Mouse (Mus musculus): ENCODE data around the gene Mvb12a. TPM values are rescaled to one million over a fixed set of nuclear protein-coding genes. Genes with fewer than 3 reads are reported as not detected.
A peak's percentile ranks its signal among the peaks of the same experiment; 100 is the strongest.

Gene Mvb12a
- total and polyA plus RNA-seq, 3 experiments: 40.4 to 132 (median 75.9) TPM

GRCm38 (mm10) chr8:71560071-71560470 is 17.3 kb downstream of the Mvb12a start:
- TF ChIP-seq CTCF (IDR thresholded peaks at IDR 0.05; ENCODE audit: low read depth, low read length): no peak
- TF ChIP-seq GATA1 (IDR thresholded peaks at IDR 0.05; ENCODE audit: borderline replicate concordance, low read length): no peak
- TF ChIP-seq GATA2 (IDR thresholded peaks at IDR 0.05; ENCODE audit: borderline replicate concordance, low read depth, low read length): no peak
- no peak for TF ChIP-seq TAL1 (conservative IDR thresholded peaks at IDR 0.05; ENCODE audit: low read depth, low read length)
- TF ChIP-seq POLR2AphosphoS5 (IDR thresholded peaks at IDR 0.05; ENCODE audit: insufficient replicate concordance, low read depth, low read length): no peak
- Histone ChIP-seq H3K27me3 (ENCODE audit: insufficient read depth, low read length) (peaks cover 54% of the 10 kb centered on the region), H3K4me3 (ENCODE audit: low read depth, low read length) (no peak overlapping the region), H3K9me3 (replicated peaks) (peaks cover 4% of the 10 kb centered on the region), H3K36me3 (replicated peaks) (no peaks in the 10 kb centered on the region), H3K4me1 (ENCODE audit: insufficient read depth, low read depth, low read length) (peaks cover 17% of the 10 kb centered on the region)
- DNase-seq (ENCODE audit: low spot score): no peak
- no peak for ATAC-seq (ENCODE audit: extremely low read depth, insufficient number of reproducible peaks, low FRiP score, poor library complexity, severe bottlenecking)

- ATAC-seq (ENCODE audit: extremely low read depth, insufficient number of reproducible peaks, low FRiP score, poor library complexity, severe bottlenecking): no peak
- peaks cover 4% of the 10 kb centered on the region for H3K9me3 ChIP-seq (replicated peaks)
- peaks cover 17% of the 10 kb centered on the region for H3K4me1 ChIP-seq (ENCODE audit: insufficient read depth, low read depth, low read length)
- peaks cover 50% of the 10 kb centered on the region for H3K27me3 ChIP-seq (ENCODE audit: insufficient read depth, low read length)
- no peaks in the 10 kb centered on the region for H3K36me3 ChIP-seq (replicated peaks)
- no peak for DNase-seq (ENCODE audit: low spot score)
- H3K4me3 ChIP-seq (ENCODE audit: low read depth, low read length): no peak overlapping the region
- TF ChIP-seq CTCF (IDR thresholded peaks at IDR 0.05; ENCODE audit: low read depth, low read length): no peak
- TF ChIP-seq TAL1 (conservative IDR thresholded peaks at IDR 0.05; ENCODE audit: low read depth, low read length): no peak
Measured at GRCm38 (mm10) chr8:71560765-71561164, 18.0 kb downstream of the Mvb12a start.

GRCm38 (mm10) chr8:71561401-71561800 is 18.7 kb downstream of the Mvb12a start:
- DNase-seq (ENCODE audit: low spot score): peak; percentile 43
- H3K4me1 ChIP-seq (ENCODE audit: insufficient read depth, low read depth, low read length): peaks cover 17% of the 10 kb centered on the region
- H3K4me3 ChIP-seq (ENCODE audit: low read depth, low read length): no peak overlapping the region
- peak; percentile 68 for TF ChIP-seq CTCF (IDR thresholded peaks at IDR 0.05; ENCODE audit: low read depth, low read length)
- no peak for TF ChIP-seq TAL1 (conservative IDR thresholded peaks at IDR 0.05; ENCODE audit: low read depth, low read length)
- no peak for TF ChIP-seq POLR2AphosphoS5 (IDR thresholded peaks at IDR 0.05; ENCODE audit: insufficient replicate concordance, low read depth, low read length)
- H3K9me3 ChIP-seq (replicated peaks): peaks cover 4% of the 10 kb centered on the region
- peaks cover 52% of the 10 kb centered on the region for H3K27me3 ChIP-seq (ENCODE audit: insufficient read depth, low read length)
- no peaks in the 10 kb centered on the region for H3K36me3 ChIP-seq (replicated peaks)
- no peak for ATAC-seq (ENCODE audit: extremely low read depth, insufficient number of reproducible peaks, low FRiP score, poor library complexity, severe bottlenecking)

- Histone ChIP-seq H3K36me3 (replicated peaks) (no peaks in the 10 kb centered on the region), H3K9me3 (replicated peaks) (peaks cover 4% of the 10 kb centered on the region), H3K4me1 (ENCODE audit: insufficient read depth, low read depth, low read length) (peaks cover 17% of the 10 kb centered on the region), H3K27me3 (ENCODE audit: insufficient read depth, low read length) (peaks cover 52% of the 10 kb centered on the region), H3K4me3 (ENCODE audit: low read depth, low read length) (no peak overlapping the region)
- DNase-seq (ENCODE audit: low spot score) (peak; percentile 35), ATAC-seq (ENCODE audit: extremely low read depth, insufficient number of reproducible peaks, low FRiP score, poor library complexity, severe bottlenecking) (no peak)
- no peak for TF ChIP-seq GATA1 (IDR thresholded peaks at IDR 0.05; ENCODE audit: borderline replicate concordance, low read length)
- TF ChIP-seq TAL1 (conservative IDR thresholded peaks at IDR 0.05; ENCODE audit: low read depth, low read length): no peak
- TF ChIP-seq POLR2AphosphoS5 (IDR thresholded peaks at IDR 0.05; ENCODE audit: insufficient replicate concordance, low read depth, low read length): no peak
- no peak for TF ChIP-seq GATA2 (IDR thresholded peaks at IDR 0.05; ENCODE audit: borderline replicate concordance, low read depth, low read length)
- TF ChIP-seq CTCF (IDR thresholded peaks at IDR 0.05; ENCODE audit: low read depth, low read length): peak; percentile 57; the same call in 1 of the 2 replicates
Measured at GRCm38 (mm10) chr8:71562751-71563150, 20.0 kb downstream of the Mvb12a start.

GRCm38 (mm10) chr8:71563992-71564391 is 21.3 kb downstream of the Mvb12a start:
- Histone ChIP-seq H3K4me3 (ENCODE audit: low read depth, low read length) (no peak overlapping the region), H3K9me3 (replicated peaks) (peaks cover 4% of the 10 kb centered on the region), H3K27me3 (ENCODE audit: insufficient read depth, low read length) (peaks cover 50% of the 10 kb centered on the region), H3K4me1 (ENCODE audit: insufficient read depth, low read depth, low read length) (peaks cover 8% of the 10 kb centered on the region; the same call in 1 of the 2 replicates), H3K36me3 (replicated peaks) (no peaks in the 10 kb centered on the region)
- TF ChIP-seq CTCF (IDR thresholded peaks at IDR 0.05; ENCODE audit: low read depth, low read length): no peak
- no peak for DNase-seq (ENCODE audit: low spot score)
- no peak for ATAC-seq (ENCODE audit: extremely low read depth, insufficient number of reproducible peaks, low FRiP score, poor library complexity, severe bottlenecking)

- no peak for TF ChIP-seq TAL1 (conservative IDR thresholded peaks at IDR 0.05; ENCODE audit: low read depth, low read length)
- TF ChIP-seq POLR2AphosphoS5 (IDR thresholded peaks at IDR 0.05; ENCODE audit: insufficient replicate concordance, low read depth, low read length): no peak
- TF ChIP-seq GATA1 (IDR thresholded peaks at IDR 0.05; ENCODE audit: borderline replicate concordance, low read length): no peak
- no peak for TF ChIP-seq GATA2 (IDR thresholded peaks at IDR 0.05; ENCODE audit: borderline replicate concordance, low read depth, low read length)
- TF ChIP-seq CTCF (IDR thresholded peaks at IDR 0.05; ENCODE audit: low read depth, low read length): no peak
- no peak within 1 kb of the TSS for H3K4me3 ChIP-seq (ENCODE audit: low read depth, low read length)
- no peaks in the 10 kb centered on the region for H3K36me3 ChIP-seq (replicated peaks)
- DNase-seq (ENCODE audit: low spot score) (no peak), ATAC-seq (ENCODE audit: extremely low read depth, insufficient number of reproducible peaks, low FRiP score, poor library complexity, severe bottlenecking) (no peak)
- H3K27me3 ChIP-seq (ENCODE audit: insufficient read depth, low read length): peaks cover 66% of the 10 kb centered on the region
- H3K4me1 ChIP-seq (ENCODE audit: insufficient read depth, low read depth, low read length): peaks cover 19% of the 10 kb centered on the region; the same call in 1 of the 2 replicates
- peaks cover 4% of the 10 kb centered on the region for H3K9me3 ChIP-seq (replicated peaks)
Measured at GRCm38 (mm10) chr8:71566501-71566900, 23.8 kb downstream of the Mvb12a start, which contains the start of gene Nxnl1. Gene Nxnl1, minus strand, starts transcription at chr8:71566601.

- TF ChIP-seq TAL1 (conservative IDR thresholded peaks at IDR 0.05; ENCODE audit: low read depth, low read length) (no peak), GATA1 (IDR thresholded peaks at IDR 0.05; ENCODE audit: borderline replicate concordance, low read length) (no peak), CTCF (IDR thresholded peaks at IDR 0.05; ENCODE audit: low read depth, low read length) (no peak), GATA2 (IDR thresholded peaks at IDR 0.05; ENCODE audit: borderline replicate concordance, low read depth, low read length) (no peak), POLR2AphosphoS5 (IDR thresholded peaks at IDR 0.05; ENCODE audit: insufficient replicate concordance, low read depth, low read length) (no peak)
- ATAC-seq (ENCODE audit: extremely low read depth, insufficient number of reproducible peaks, low FRiP score, poor library complexity, severe bottlenecking): no peak
- DNase-seq (ENCODE audit: low spot score): no peak
- peaks cover 19% of the 10 kb centered on the region; the same call in 1 of the 2 replicates for H3K4me1 ChIP-seq (ENCODE audit: insufficient read depth, low read depth, low read length)
- H3K36me3 ChIP-seq (replicated peaks): no peaks in the 10 kb centered on the region
- peaks cover 71% of the 10 kb centered on the region for H3K27me3 ChIP-seq (ENCODE audit: insufficient read depth, low read length)
- H3K4me3 ChIP-seq (ENCODE audit: low read depth, low read length): no peak overlapping the region
- H3K9me3 ChIP-seq (replicated peaks): peaks cover 4% of the 10 kb centered on the region
Measured at GRCm38 (mm10) chr8:71567587-71567986, 24.9 kb downstream of the Mvb12a start.
